Mouse (Mus musculus): ENCODE measurements around the gene Stub1. TPM values are rescaled to one million over a fixed set of nuclear protein-coding genes. Genes with fewer than 3 reads are reported as not detected.

Gene Stub1
- polyA plus RNA-seq, 1 experiment from 2014 or later, result 318 TPM

Small RNA genes within 50 kb of the gene (microRNA-seq; reads per million reads assigned to microRNA genes)
- not detected for gene Mir3082 (ENCODE audit: borderline replicate concordance, insufficient number of aligned reads)
- not detected for gene Mir6966 (ENCODE audit: borderline replicate concordance, insufficient number of aligned reads)

Other genes with a start within 250 kb of the Stub1 start
- gene Gng13, start 116.2 kb downstream of the Stub1 start, polyA plus RNA-seq (2015; fragmentation: Nextera tagmentation; extraction: Ambion mirVana), result 5.1 and 5.4 TPM in 2 replicates
- 4.2 and 6.3 TPM in 2 replicates for gene Chtf18, start 106.0 kb downstream of the Stub1 start, polyA plus RNA-seq (2015; fragmentation: Nextera tagmentation; extraction: Ambion mirVana)
- 12.5 and 19.9 TPM in 2 replicates for gene Rpusd1, start 105.7 kb downstream of the Stub1 start, polyA plus RNA-seq (2015; fragmentation: Nextera tagmentation; extraction: Ambion mirVana)
- gene Mslnl, start 97.4 kb downstream of the Stub1 start, polyA plus RNA-seq (2015; fragmentation: Nextera tagmentation; extraction: Ambion mirVana), result 0.17 TPM in 1 of 2 replicates, not detected in the other
- 58.7 and 63.7 TPM in 2 replicates for gene Msln, start 79.0 kb downstream of the Stub1 start, polyA plus RNA-seq (2015; fragmentation: Nextera tagmentation; extraction: Ambion mirVana)
- gene Narfl, start 59.6 kb downstream of the Stub1 start, polyA plus RNA-seq (2015; fragmentation: Nextera tagmentation; extraction: Ambion mirVana), result 21.6 and 30.4 TPM in 2 replicates
- gene Haghl, start 47.7 kb downstream of the Stub1 start, polyA plus RNA-seq (2015; fragmentation: Nextera tagmentation; extraction: Ambion mirVana), result 56.7 and 71.7 TPM in 2 replicates
- 0.35 and 0.36 TPM in 2 replicates for gene Ccdc78, start 46.8 kb downstream of the Stub1 start, polyA plus RNA-seq (2015; fragmentation: Nextera tagmentation; extraction: Ambion mirVana)
- gene Fam173a, start 40.5 kb downstream of the Stub1 start, polyA plus RNA-seq (2015; fragmentation: Nextera tagmentation; extraction: Ambion mirVana), result 146 and 178 TPM in 2 replicates
- gene AC134908.4, start 37.7 kb downstream of the Stub1 start, polyA plus RNA-seq (2015; fragmentation: Nextera tagmentation; extraction: Ambion mirVana), result 0.39 TPM in 1 of 2 replicates, not detected in the other
- 63.7 and 96.9 TPM in 2 replicates for gene Metrn, start 36.3 kb downstream of the Stub1 start, polyA plus RNA-seq (2015; fragmentation: Nextera tagmentation; extraction: Ambion mirVana)
- gene Fbxl16, start 24.3 kb downstream of the Stub1 start, polyA plus RNA-seq (2015; fragmentation: Nextera tagmentation; extraction: Ambion mirVana), result 12.1 and 14.1 TPM in 2 replicates
- 10.9 and 18.4 TPM in 2 replicates for gene Wdr24, start 9.8 kb downstream of the Stub1 start, polyA plus RNA-seq (2015; fragmentation: Nextera tagmentation; extraction: Ambion mirVana)
- 28.9 and 42.7 TPM in 2 replicates for gene Jmjd8, start 4.5 kb downstream of the Stub1 start, polyA plus RNA-seq (2015; fragmentation: Nextera tagmentation; extraction: Ambion mirVana)
- 11.7 and 16.4 TPM in 2 replicates for gene Rhbdl1, start 3.9 kb upstream of the Stub1 start, polyA plus RNA-seq (2015; fragmentation: Nextera tagmentation; extraction: Ambion mirVana)
- gene Gm20683, start 8.4 kb upstream of the Stub1 start, polyA plus RNA-seq (2015; fragmentation: Nextera tagmentation; extraction: Ambion mirVana), result 2.3 and 4.6 TPM in 2 replicates
- gene Rhot2, start 11.4 kb upstream of the Stub1 start, polyA plus RNA-seq (2015; fragmentation: Nextera tagmentation; extraction: Ambion mirVana), result 10.4 and 18.4 TPM in 2 replicates
- gene Wdr90, start 28.1 kb upstream of the Stub1 start, polyA plus RNA-seq (2015; fragmentation: Nextera tagmentation; extraction: Ambion mirVana), result 7.4 and 12.5 TPM in 2 replicates
- 272 and 300 TPM in 2 replicates for gene Mcrip2, start 35.4 kb upstream of the Stub1 start, polyA plus RNA-seq (2015; fragmentation: Nextera tagmentation; extraction: Ambion mirVana)
- gene Mettl26, start 41.7 kb upstream of the Stub1 start, polyA plus RNA-seq (2015; fragmentation: Nextera tagmentation; extraction: Ambion mirVana), result 88.6 and 139 TPM in 2 replicates
- gene Wfikkn1, start 47.5 kb upstream of the Stub1 start, polyA plus RNA-seq (2015; fragmentation: Nextera tagmentation; extraction: Ambion mirVana), result 0.36 and 0.51 TPM in 2 replicates
- 20.0 and 27.4 TPM in 2 replicates for gene Rab40c, start 86.3 kb upstream of the Stub1 start, polyA plus RNA-seq (2015; fragmentation: Nextera tagmentation; extraction: Ambion mirVana)
- 35.6 and 46.1 TPM in 2 replicates for gene Pigq, start 111.5 kb upstream of the Stub1 start, polyA plus RNA-seq (2015; fragmentation: Nextera tagmentation; extraction: Ambion mirVana)
- gene Nhlrc4, start 111.6 kb upstream of the Stub1 start, polyA plus RNA-seq (2015; fragmentation: Nextera tagmentation; extraction: Ambion mirVana), result 0.18 TPM in 1 of 2 replicates, not detected in the other
- 0.21 TPM in 1 of 2 replicates, not detected in the other for gene A930017K11Rik, start 119.2 kb upstream of the Stub1 start, polyA plus RNA-seq (2015; fragmentation: Nextera tagmentation; extraction: Ambion mirVana)
- 9.1 and 11.3 TPM in 2 replicates for gene Capn15, start 152.4 kb upstream of the Stub1 start, polyA plus RNA-seq (2015; fragmentation: Nextera tagmentation; extraction: Ambion mirVana)
- 6.9 and 7.5 TPM in 2 replicates for gene Rab11fip3, start 236.2 kb upstream of the Stub1 start, polyA plus RNA-seq (2015; fragmentation: Nextera tagmentation; extraction: Ambion mirVana)

Data from adrenal gland, postnatal 0 days (tissue).